ENCODE assay signal across 19 mouse cellular contexts in genomic region chr1:179089174-179089573, GRCm38 (mm10).
"Had no signal": no experiment of that assay in that cellular context is flagged by ENCODE, and none has a peak within 500 bp of the region (broad histone marks: within the 10 kb centered on the region; RNA-seq: fewer than 3 reads in every experiment).

No protein-coding gene starts in this region.

- ATAC-seq: intestine, postnatal 0 days; midbrain, embryonic 15.5 days had no signal

- H3K27me3 ChIP-seq: neural tube, embryonic 12.5 days; neural tube, embryonic 15.5 days; stomach, embryonic 15.5 days had no signal

- H3K27ac ChIP-seq: kidney, postnatal 0 days; layer of hippocampus, adult 2 months; left cerebral cortex, adult 2 months; liver, embryonic 14.5 days; midbrain, embryonic 12.5 days; midbrain, embryonic 15.5 days; neural tube, embryonic 12.5 days; neural tube, embryonic 15.5 days; stomach, embryonic 15.5 days had no signal

- H3K9me3 ChIP-seq: midbrain, embryonic 12.5 days; midbrain, embryonic 15.5 days; neural tube, embryonic 12.5 days; neural tube, embryonic 15.5 days; stomach, embryonic 15.5 days had no signal

- H3K4me1 ChIP-seq: midbrain, embryonic 12.5 days; midbrain, embryonic 15.5 days; neural tube, embryonic 12.5 days; neural tube, embryonic 15.5 days; stomach, embryonic 15.5 days had no signal

- DNase-seq: kidney, adult 2 months; layer of hippocampus, postnatal 36 days; lung, adult 2 months; lung, postnatal 14 days; lung, postnatal 4 days; right cerebral cortex, adult 18-20 months; right cerebral cortex, postnatal 25 days; spleen, adult 18-20 months; thymus, postnatal 25 days had no signal

- H3K4me3 ChIP-seq: layer of hippocampus, adult 2 months; left cerebral cortex, adult 2 months; midbrain, embryonic 12.5 days; midbrain, embryonic 15.5 days; neural tube, embryonic 12.5 days; neural tube, embryonic 15.5 days; stomach, embryonic 15.5 days had no signal

- H3K9ac ChIP-seq: liver, embryonic 14.5 days; midbrain, embryonic 12.5 days; midbrain, embryonic 15.5 days; neural tube, embryonic 12.5 days; neural tube, embryonic 15.5 days; stomach, embryonic 15.5 days had no signal

- H3K36me3 ChIP-seq: midbrain, embryonic 12.5 days; midbrain, embryonic 15.5 days; neural tube, embryonic 12.5 days; neural tube, embryonic 15.5 days; stomach, embryonic 15.5 days had no signal

- H3K4me2 ChIP-seq: midbrain, embryonic 12.5 days; midbrain, embryonic 15.5 days; neural tube, embryonic 12.5 days; neural tube, embryonic 15.5 days; stomach, embryonic 15.5 days had no signal
